Mouse (Mus musculus): ENCODE data around the gene Cyb5r3. TPM values are rescaled to one million over a fixed set of nuclear protein-coding genes. Genes with fewer than 3 reads are reported as not detected.

Cyb5r3 gene
- total RNA-seq, 4 experiments from 2014 or later = 81.4 to 113 (median 96.2) TPM

- no peak for DNase-seq (ENCODE audit: low spot score)
These were observed 66.0 kb downstream of the Cyb5r3 start for GRCm38 (mm10) chr15:83106426-83106825.

Other genes starting within 250 kb of the Cyb5r3 start
- 10 to 100 TPM; 56.2 to 63.4 (median 59.7) TPM for gene Tcf20, start 184.7 kb downstream of the Cyb5r3 start, total RNA-seq (2022)
- gene Nfam1, start 139.3 kb downstream of the Cyb5r3 start, total RNA-seq (2022) = 1 to 10 TPM; 1.1 to 4.8 (median 1.5) TPM
- gene Serhl, start 83.1 kb downstream of the Cyb5r3 start, total RNA-seq (2022) = 10 to 100 TPM; 47.4 to 64.0 (median 62.0) TPM
- 10 to 100 TPM; 38.9 to 42.7 (median 40.5) TPM for gene Rrp7a, start 49.8 kb downstream of the Cyb5r3 start, total RNA-seq (2022)
- gene Poldip3, start 23.2 kb downstream of the Cyb5r3 start, total RNA-seq (2022) = 10 to 100 TPM; 23.5 to 27.1 (median 26.2) TPM
- gene A4galt, start 79.2 kb upstream of the Cyb5r3 start, total RNA-seq (2022) = 1 to 10 TPM; 4.2 to 8.7 (median 5.8) TPM
- gene Arfgap3, start 177.7 kb upstream of the Cyb5r3 start, total RNA-seq (2022) = 10 to 100 TPM; 10.2 to 11.8 (median 11.1) TPM